Mouse (Mus musculus): ENCODE measurements around the gene Ggt7. TPM values are rescaled to one million over a fixed set of nuclear protein-coding genes. Genes with fewer than 3 reads are reported as not detected.
A peak's percentile ranks its signal among the peaks of the same experiment; 100 is the strongest.

The Ggt7 gene
- polyA plus RNA-seq, 1 experiment from 2014 or later = 5.0 TPM

- no peak for ATAC-seq (ENCODE audit: insufficient read depth, low FRiP score)
- WGBS = 3% methylated on average over 23 of the region's 23 CpGs
Measured at GRCm38 (mm10) chr2:155514666-155515065, 3.4 kb downstream of the Ggt7 start.

GRCm38 (mm10) chr2:155513543-155513942, 4.5 kb downstream of the Ggt7 start:
- no peaks in the 10 kb centered on the region for H3K9me3 ChIP-seq (replicated peaks; ENCODE audit: control insufficient read depth, low read length)
- peaks cover 8% of the 10 kb centered on the region; the same call in 1 of the 2 replicates for H3K27me3 ChIP-seq (ENCODE audit: control insufficient read depth, insufficient read depth, low read length)
- 0 out of 2 replicates have a peak overlapping the region, but pooled peaks have one; percentile 64 for H3K4me2 ChIP-seq (ENCODE audit: low read depth, low read length)
- no peak for ATAC-seq (ENCODE audit: insufficient read depth, low FRiP score)
- H3K36me3 ChIP-seq (ENCODE audit: control insufficient read depth, insufficient read depth, low read length) = no peaks in the 10 kb centered on the region
- 59% methylated on average over 5 of the region's 5 CpGs for WGBS
- H3K4me1 ChIP-seq (ENCODE audit: control insufficient read depth, insufficient read depth, low read length) = peaks cover 10% of the 10 kb centered on the region; the same call in 1 of the 2 replicates
- H3K4me3 ChIP-seq (replicated peaks; ENCODE audit: low read length) = no peak overlapping the region
- no peak overlapping the region for H3K9ac ChIP-seq (ENCODE audit: low read length)
- H3K27ac ChIP-seq (ENCODE audit: low read length) = no peak overlapping the region

More at GRCm38 (mm10) chr2:155514666-155515065, 3.4 kb downstream of the Ggt7 start:
- peak overlapping the region; percentile 64 for H3K4me2 ChIP-seq (ENCODE audit: low read depth, low read length)
- H3K27ac ChIP-seq (ENCODE audit: low read length) = no peak overlapping the region
- H3K36me3 ChIP-seq (ENCODE audit: control insufficient read depth, insufficient read depth, low read length) = no peaks in the 10 kb centered on the region
- peaks cover 10% of the 10 kb centered on the region; the same call in 1 of the 2 replicates for H3K4me1 ChIP-seq (ENCODE audit: control insufficient read depth, insufficient read depth, low read length)
- peak overlapping the region; percentile 64 for H3K9ac ChIP-seq (ENCODE audit: low read length)
- peaks cover 8% of the 10 kb centered on the region; the same call in 1 of the 2 replicates for H3K27me3 ChIP-seq (ENCODE audit: control insufficient read depth, insufficient read depth, low read length)
- H3K9me3 ChIP-seq (replicated peaks; ENCODE audit: control insufficient read depth, low read length) = no peaks in the 10 kb centered on the region
- H3K4me3 ChIP-seq (replicated peaks; ENCODE audit: low read length) = peak overlapping the region; percentile 44

GRCm38 (mm10) chr2:155512479-155512878, 5.6 kb downstream of the Ggt7 start:
- Histone ChIP-seq H3K4me1 (ENCODE audit: control insufficient read depth, insufficient read depth, low read length) (peaks cover 10% of the 10 kb centered on the region; the same call in 1 of the 2 replicates), H3K36me3 (ENCODE audit: control insufficient read depth, insufficient read depth, low read length) (no peaks in the 10 kb centered on the region), H3K27ac (ENCODE audit: low read length) (no peak overlapping the region), H3K4me2 (ENCODE audit: low read depth, low read length) (no peak overlapping the region), H3K9ac (ENCODE audit: low read length) (no peak overlapping the region), H3K27me3 (ENCODE audit: control insufficient read depth, insufficient read depth, low read length) (peaks cover 8% of the 10 kb centered on the region; the same call in 1 of the 2 replicates), H3K4me3 (replicated peaks; ENCODE audit: low read length) (no peak overlapping the region), H3K9me3 (replicated peaks; ENCODE audit: control insufficient read depth, low read length) (no peaks in the 10 kb centered on the region)
- no peak for ATAC-seq (ENCODE audit: insufficient read depth, low FRiP score)
- WGBS = 63% methylated on average over 4 of the region's 4 CpGs

- no peaks in the 10 kb centered on the region for H3K9me3 ChIP-seq (replicated peaks; ENCODE audit: control insufficient read depth, low read length)
- 70% methylated on average over 10 of the region's 10 CpGs for WGBS
- no peaks in the 10 kb centered on the region for H3K36me3 ChIP-seq (ENCODE audit: control insufficient read depth, insufficient read depth, low read length)
- H3K4me1 ChIP-seq (ENCODE audit: control insufficient read depth, insufficient read depth, low read length) = no peaks in the 10 kb centered on the region
- H3K9ac ChIP-seq (ENCODE audit: low read length) = no peak overlapping the region
- no peak for ATAC-seq (ENCODE audit: insufficient read depth, low FRiP score)
- H3K4me3 ChIP-seq (replicated peaks; ENCODE audit: low read length) = no peak overlapping the region
- no peak overlapping the region for H3K4me2 ChIP-seq (ENCODE audit: low read depth, low read length)
- no peak overlapping the region for H3K27ac ChIP-seq (ENCODE audit: low read length)
- H3K27me3 ChIP-seq (ENCODE audit: control insufficient read depth, insufficient read depth, low read length) = no peaks in the 10 kb centered on the region
Measured at GRCm38 (mm10) chr2:155507721-155508470, 10.1 kb downstream of the Ggt7 start.

- WGBS = 88% methylated on average over 9 of the region's 9 CpGs
- H3K27ac ChIP-seq (ENCODE audit: low read length) = no peak overlapping the region
- ATAC-seq (ENCODE audit: insufficient read depth, low FRiP score) = no peak
- no peak overlapping the region for H3K9ac ChIP-seq (ENCODE audit: low read length)
- no peaks in the 10 kb centered on the region for H3K9me3 ChIP-seq (replicated peaks; ENCODE audit: control insufficient read depth, low read length)
- no peaks in the 10 kb centered on the region for H3K36me3 ChIP-seq (ENCODE audit: control insufficient read depth, insufficient read depth, low read length)
- no peaks in the 10 kb centered on the region for H3K27me3 ChIP-seq (ENCODE audit: control insufficient read depth, insufficient read depth, low read length)
- no peak overlapping the region for H3K4me2 ChIP-seq (ENCODE audit: low read depth, low read length)
- H3K4me1 ChIP-seq (ENCODE audit: control insufficient read depth, insufficient read depth, low read length) = no peaks in the 10 kb centered on the region
- no peak overlapping the region for H3K4me3 ChIP-seq (replicated peaks; ENCODE audit: low read length)
Measured at GRCm38 (mm10) chr2:155505811-155506210, 12.2 kb downstream of the Ggt7 start.

DNA sequence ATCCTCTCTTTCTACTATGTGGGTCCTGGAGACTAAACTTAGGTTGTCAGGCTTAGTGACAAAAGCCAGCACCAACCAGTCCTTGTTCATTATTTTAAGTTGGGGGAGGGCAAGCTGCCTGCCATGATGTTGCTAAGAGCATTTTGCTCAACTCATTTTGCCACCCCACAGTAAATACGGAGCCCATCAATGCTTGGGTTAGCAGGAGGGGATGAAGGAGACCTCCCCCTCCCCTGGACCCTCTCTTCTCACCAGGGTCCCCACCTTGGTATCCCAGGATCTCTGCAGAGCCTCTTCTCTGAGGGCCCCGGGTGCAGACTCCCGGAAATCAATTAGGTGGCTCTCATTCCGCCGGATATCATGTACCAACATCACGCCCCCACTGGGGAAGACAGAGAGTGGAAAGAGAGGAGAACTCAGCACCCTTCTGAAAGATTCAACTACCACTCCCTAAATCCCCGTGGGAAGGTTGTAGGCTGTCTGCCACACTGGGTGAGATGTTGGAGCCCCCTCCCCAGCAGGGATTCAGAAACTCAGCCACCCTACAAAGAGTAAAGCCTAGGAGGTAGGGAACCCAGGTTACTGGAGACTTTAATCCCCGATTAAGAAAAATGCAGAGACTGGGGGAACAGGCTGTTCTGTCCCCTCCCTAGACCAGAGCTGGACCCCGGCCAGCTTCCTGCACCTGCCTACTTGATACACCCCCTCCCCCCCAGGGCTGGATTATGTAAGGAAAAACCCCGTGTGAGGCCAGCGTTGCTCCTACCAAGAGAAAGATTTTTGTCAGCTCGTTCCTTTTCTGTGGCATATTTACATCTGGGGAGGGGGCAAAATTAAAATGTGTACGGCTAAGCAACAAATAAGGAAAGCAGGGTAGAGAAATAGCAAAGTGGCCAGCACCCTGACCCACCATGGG, 13.3 kb downstream of the Ggt7 start:
- Histone ChIP-seq H3K4me3 (replicated peaks; ENCODE audit: low read length) (no peak overlapping the region), H3K27me3 (ENCODE audit: control insufficient read depth, insufficient read depth, low read length) (no peaks in the 10 kb centered on the region), H3K36me3 (ENCODE audit: control insufficient read depth, insufficient read depth, low read length) (no peaks in the 10 kb centered on the region), H3K4me2 (ENCODE audit: low read depth, low read length) (no peak overlapping the region), H3K4me1 (ENCODE audit: control insufficient read depth, insufficient read depth, low read length) (no peaks in the 10 kb centered on the region), H3K9ac (ENCODE audit: low read length) (no peak overlapping the region), H3K9me3 (replicated peaks; ENCODE audit: control insufficient read depth, low read length) (no peaks in the 10 kb centered on the region), H3K27ac (ENCODE audit: low read length) (no peak overlapping the region)
- WGBS = 56% methylated on average over 13 of the region's 13 CpGs
- ATAC-seq (ENCODE audit: insufficient read depth, low FRiP score) = no peak; the same call in 1 of the 2 replicates

DNA sequence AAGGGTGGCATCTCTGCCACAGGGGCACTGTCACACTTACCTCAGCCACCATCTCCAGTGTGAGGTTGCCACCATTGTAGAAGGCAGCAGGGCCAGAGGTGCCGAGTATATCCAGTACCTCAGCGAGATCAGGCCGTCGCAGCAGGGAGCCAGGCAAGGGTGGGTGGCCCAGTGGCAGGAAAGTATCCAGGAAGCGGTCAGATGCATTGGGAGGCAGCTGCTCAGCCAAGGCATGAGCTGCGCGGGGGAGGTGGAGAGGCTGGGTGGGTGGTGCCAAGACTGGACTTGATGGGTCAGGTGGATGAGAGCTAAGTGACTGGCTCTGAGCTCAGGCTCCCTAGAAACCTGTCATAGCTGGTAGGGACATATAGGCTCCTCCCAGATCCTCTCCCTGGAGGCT, 15.4 kb downstream of the Ggt7 start:
- Histone ChIP-seq H3K27me3 (ENCODE audit: control insufficient read depth, insufficient read depth, low read length) (no peaks in the 10 kb centered on the region), H3K4me2 (ENCODE audit: low read depth, low read length) (no peak overlapping the region)

DNA sequence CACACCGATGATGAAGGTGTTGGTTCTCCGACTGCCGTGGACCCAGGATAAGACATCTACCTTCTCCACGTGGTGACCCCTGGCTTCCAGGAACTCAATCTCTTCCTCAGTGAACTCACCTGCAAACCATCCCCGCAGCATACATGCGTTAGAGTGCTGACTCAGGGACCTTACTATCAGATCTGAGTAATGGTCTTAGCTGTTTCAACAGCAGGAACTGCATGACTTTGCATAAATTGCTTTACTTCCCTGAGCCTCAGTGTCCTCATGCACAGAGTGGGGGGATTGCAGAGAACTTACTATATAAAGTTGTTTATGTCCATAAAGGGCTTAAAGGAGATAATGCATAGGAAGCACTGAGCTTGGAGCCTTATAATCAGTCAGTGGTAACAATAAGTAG, 27.0 kb downstream of the Ggt7 start:
- Histone ChIP-seq H3K9me3 (replicated peaks; ENCODE audit: control insufficient read depth, low read length) (no peaks in the 10 kb centered on the region), H3K9ac (ENCODE audit: low read length) (no peak overlapping the region), H3K27me3 (ENCODE audit: control insufficient read depth, insufficient read depth, low read length) (no peaks in the 10 kb centered on the region), H3K36me3 (ENCODE audit: control insufficient read depth, insufficient read depth, low read length) (no peaks in the 10 kb centered on the region), H3K4me1 (ENCODE audit: control insufficient read depth, insufficient read depth, low read length) (no peaks in the 10 kb centered on the region), H3K4me2 (ENCODE audit: low read depth, low read length) (no peak overlapping the region), H3K27ac (ENCODE audit: low read length) (no peak overlapping the region), H3K4me3 (replicated peaks; ENCODE audit: low read length) (no peak overlapping the region)
- 88% methylated on average over 6 of the region's 6 CpGs for WGBS
- no peak for ATAC-seq (ENCODE audit: insufficient read depth, low FRiP score)

More for the DNA sequence above, 15.4 kb downstream of the Ggt7 start:
- no peak for ATAC-seq (ENCODE audit: insufficient read depth, low FRiP score)
- H3K9me3 ChIP-seq (replicated peaks; ENCODE audit: control insufficient read depth, low read length) = no peaks in the 10 kb centered on the region
- H3K9ac ChIP-seq (ENCODE audit: low read length) = no peak overlapping the region
- H3K4me1 ChIP-seq (ENCODE audit: control insufficient read depth, insufficient read depth, low read length) = no peaks in the 10 kb centered on the region
- H3K36me3 ChIP-seq (ENCODE audit: control insufficient read depth, insufficient read depth, low read length) = no peaks in the 10 kb centered on the region
- no peak overlapping the region for H3K27ac ChIP-seq (ENCODE audit: low read length)
- WGBS = 74% methylated on average over 7 of the region's 7 CpGs
- no peak overlapping the region for H3K4me3 ChIP-seq (replicated peaks; ENCODE audit: low read length)

- no peaks in the 10 kb centered on the region for H3K4me1 ChIP-seq (ENCODE audit: control insufficient read depth, insufficient read depth, low read length)
- H3K27me3 ChIP-seq (ENCODE audit: control insufficient read depth, insufficient read depth, low read length) = no peaks in the 10 kb centered on the region
- WGBS = 37% methylated on average over 3 of the region's 3 CpGs
- no peaks in the 10 kb centered on the region for H3K36me3 ChIP-seq (ENCODE audit: control insufficient read depth, insufficient read depth, low read length)
- H3K4me2 ChIP-seq (ENCODE audit: low read depth, low read length) = no peak overlapping the region
- no peaks in the 10 kb centered on the region for H3K9me3 ChIP-seq (replicated peaks; ENCODE audit: control insufficient read depth, low read length)
- no peak overlapping the region for H3K4me3 ChIP-seq (replicated peaks; ENCODE audit: low read length)
- no peak for ATAC-seq (ENCODE audit: insufficient read depth, low FRiP score)
- no peak overlapping the region for H3K9ac ChIP-seq (ENCODE audit: low read length)
- no peak overlapping the region for H3K27ac ChIP-seq (ENCODE audit: low read length)
Measured at GRCm38 (mm10) chr2:155482021-155482420, 36.0 kb downstream of the Ggt7 start.
